19 mouse cellular contexts compared by ENCODE assay signal in the genomic region with DNA sequence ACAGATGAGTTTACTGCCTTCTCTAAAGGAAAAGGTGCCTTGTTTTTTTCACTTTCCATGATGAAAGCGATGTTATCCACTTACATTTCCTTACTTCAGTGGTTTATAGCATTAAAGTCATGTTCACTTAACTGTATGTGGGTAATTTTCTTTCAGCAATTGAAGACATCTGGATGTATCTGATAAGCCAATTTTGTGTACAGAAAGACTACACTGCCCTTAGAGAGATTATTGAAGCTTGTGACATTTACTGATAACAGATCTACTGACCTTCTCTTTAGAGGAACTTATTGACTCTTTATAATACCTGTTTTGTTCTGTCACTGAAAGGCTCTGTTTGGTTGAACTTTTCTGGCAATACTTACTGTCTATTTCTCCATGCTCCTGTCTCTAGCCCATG.
A peak's percentile ranks its signal among the peaks of the same experiment; 100 is the strongest.
DNase-seq lines count a peak whose midpoint lies in the region; ATAC-seq and TF ChIP-seq lines count a peak whose summit lies in the region.
"Had no signal": no experiment of that assay in that cellular context is flagged by ENCODE, and none has a peak within 500 bp of the region (broad histone marks: within the 10 kb centered on the region; RNA-seq: fewer than 3 reads in every experiment).

No protein-coding gene starts in this region.

- no peaks in the 10 kb centered on the region for H3K9me3 ChIP-seq in G1E (replicated peaks)

- H3K36me3 ChIP-seq in G1E (replicated peaks), result no peaks in the 10 kb centered on the region

- DNase-seq in G1E (ENCODE audit: low spot score), result peak; percentile 8
- no peak for DNase-seq in adrenal gland, adult 18-20 months (ENCODE audit: low spot score in 2 of 2)
- DNase-seq: adrenal gland, adult 2 months; adrenal gland, adult 8-10 months; adrenal gland, postnatal 10 days; adrenal gland, postnatal 14 days; adrenal gland, postnatal 25 days; adrenal gland, postnatal 36 days; B cell, adult 2 months; cerebellum, adult 11 months; cerebellum, adult 11-12 months; cerebellum, adult 18-20 months; cerebellum, adult 2 months; cerebellum, adult 8-10 months; cerebellum, adult 9-10 months had no signal

- no peak for TF ChIP-seq CTCF in G1E (IDR thresholded peaks at IDR 0.05; ENCODE audit: low read depth, low read length)

- ATAC-seq in G1E (ENCODE audit: extremely low read depth, insufficient number of reproducible peaks, low FRiP score, poor library complexity, severe bottlenecking), result peak; percentile 95
- ATAC-seq: activated CD4-positive, CD25-positive, alpha-beta regulatory T cell, adult 4 months; CD4-positive, CD25-positive, alpha-beta regulatory T cell, adult 4 months; Patski had no signal

- H3K4me3 ChIP-seq in G1E (ENCODE audit: low read depth, low read length), result no peak overlapping the region

- H3K27me3 ChIP-seq in G1E (ENCODE audit: insufficient read depth, low read length), result no peaks in the 10 kb centered on the region
- H3K27me3 ChIP-seq: CH12.LX, Patski had no signal

- peaks cover 15% of the 10 kb centered on the region for H3K4me1 ChIP-seq in G1E (ENCODE audit: insufficient read depth, low read depth, low read length)
